Mouse (Mus musculus) heart, postnatal 0 days (tissue): Measurements from ENCODE around the gene Olfr62.
A peak's percentile ranks its signal among the peaks of the same experiment; 100 is the strongest.

Experiments
- CTCF ChIP-seq: IDR thresholded peaks from 2 replicates; pipeline ENCODE4 v1.5.1; 2016; ENCODE audit warnings: antibody characterized with exemption, control low read depth, low read depth
- EP300 ChIP-seq: IDR thresholded peaks from 2 replicates; pipeline ENCODE4 v1.6.1; 2016; ENCODE audit warnings: antibody characterized with exemption, low read depth

DNA sequence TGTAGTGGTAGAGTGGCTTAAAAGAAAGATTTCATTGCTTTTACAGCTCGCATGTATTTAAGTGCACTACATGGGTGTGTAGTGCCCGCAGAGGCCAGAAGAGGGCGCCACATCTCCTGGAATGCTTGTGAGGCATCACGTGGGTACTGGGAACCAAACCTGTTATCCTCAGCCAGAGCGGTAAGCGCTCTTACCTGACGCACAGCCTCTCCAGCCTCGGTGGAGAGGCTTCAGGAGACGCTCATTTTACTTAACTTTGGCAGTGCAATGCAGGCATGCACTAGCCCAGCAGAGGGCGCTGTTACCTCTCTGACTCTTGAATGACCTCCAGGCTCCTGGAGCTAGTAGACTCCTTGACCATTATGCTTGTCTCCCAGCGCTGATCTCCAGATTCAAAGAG is 46.1 kb upstream of the Olfr62 start:
- TF ChIP-seq CTCF (peak; percentile 31), EP300 (no peak)
